Mouse (Mus musculus) lung, adult 2 months (tissue): ENCODE measurements around the gene Rtn1.

Experiments used
- CTCF ChIP-seq: fragments of 200-500 bp; IDR thresholded peaks from 2 replicates; pipeline ENCODE4 v1.5.1; 2011; ENCODE audit warnings: mild to moderate bottlenecking, low read length, control low read depth; ENCODE audit not compliant: insufficient read depth
- POLR2A ChIP-seq: fragments of 200-500 bp; IDR thresholded peaks from 2 replicates; pipeline ENCODE4 v1.6.1; 2011; ENCODE audit warnings: low read depth, mild to moderate bottlenecking, control low read depth, low read length, borderline replicate concordance; ENCODE audit errors: extremely low read depth

GRCm38 (mm10) chr12:72305421-72305820 is 103.4 kb downstream of the Rtn1 start:
- TF ChIP-seq CTCF (no peak), POLR2A (no peak)
